ENCODE assay signal across 8 mouse cellular contexts in genomic region chr19:42035456-42036248, GRCm38 (mm10). TPM values are rescaled to one million over a fixed set of nuclear protein-coding genes. Genes with fewer than 3 reads are reported as not detected.
A peak's percentile ranks its signal among the peaks of the same experiment; 100 is the strongest.
DNase-seq lines count a peak whose midpoint lies in the region; ATAC-seq and TF ChIP-seq lines count a peak whose summit lies in the region.

TSS of gene Ankrd2 (plus strand) at chr19:42036000.

- no peak within 1 kb of the TSS; the same call in 1 of the 2 replicates for H3K27ac ChIP-seq in embryonic facial prominence, embryonic 14.5 days (replicated peaks; ENCODE audit: low read depth, low read length)
- 0 out of 2 replicates have a peak within 1 kb of the TSS, but pooled peaks have one; percentile 42 for H3K27ac ChIP-seq in heart, embryonic 10.5 days
- 0 out of 2 replicates have a peak within 1 kb of the TSS, but pooled peaks have one; percentile 20 for H3K27ac ChIP-seq in kidney, embryonic 16.5 days (ENCODE audit: low read length)

- no peak within 1 kb of the TSS for H3K4me3 ChIP-seq in embryonic facial prominence, embryonic 14.5 days (ENCODE audit: low read depth, low read length)
- H3K4me3 ChIP-seq in heart, embryonic 10.5 days: no peak within 1 kb of the TSS
- H3K4me3 ChIP-seq in kidney, embryonic 16.5 days (ENCODE audit: low read length): no peak within 1 kb of the TSS
- no peak within 1 kb of the TSS for H3K4me3 ChIP-seq in myocyte

- WGBS in embryonic facial prominence, embryonic 14.5 days: 62% methylated on average over 19 of the region's 19 CpGs
- WGBS in heart, embryonic 10.5 days: 64% methylated on average over 19 of the region's 19 CpGs
- WGBS in kidney, embryonic 16.5 days: 60% methylated on average over 19 of the region's 19 CpGs

- H3K9ac ChIP-seq in embryonic facial prominence, embryonic 14.5 days (ENCODE audit: low read depth, low read length): no peak within 1 kb of the TSS
- no peak within 1 kb of the TSS for H3K9ac ChIP-seq in kidney, embryonic 16.5 days (replicated peaks; ENCODE audit: low read length)

- peaks cover 12% of the 10 kb centered on the region; the same call in 1 of the 2 replicates for H3K36me3 ChIP-seq in embryonic facial prominence, embryonic 14.5 days (ENCODE audit: control insufficient read depth, insufficient read depth, low read length)
- H3K36me3 ChIP-seq in heart, embryonic 10.5 days: peaks cover 18% of the 10 kb centered on the region
- H3K36me3 ChIP-seq in kidney, embryonic 16.5 days (ENCODE audit: insufficient read depth, low read length): 0 out of 2 replicates have a peak, but pooled peaks cover 9% of the 10 kb centered on the region
- peaks cover 15% of the 10 kb centered on the region for H3K36me3 ChIP-seq in myocyte (ENCODE audit: control insufficient read depth, insufficient read depth)

- peaks cover 7% of the 10 kb centered on the region for H3K79me2 ChIP-seq in myocyte (ENCODE audit: control insufficient read depth, insufficient read depth)

- peak; percentile 74 for ATAC-seq in embryonic facial prominence, embryonic 14.5 days (ENCODE audit: low read depth)
- ATAC-seq in kidney, embryonic 16.5 days (ENCODE audit: low FRiP score, low TSS enrichment): peak; percentile 84

- H3K4me2 ChIP-seq in embryonic facial prominence, embryonic 14.5 days (ENCODE audit: low read depth, low read length): no peak within 1 kb of the TSS
- H3K4me2 ChIP-seq in kidney, embryonic 16.5 days (replicated peaks; ENCODE audit: low read depth, low read length): no peak within 1 kb of the TSS
- no peak within 1 kb of the TSS for H3K4me2 ChIP-seq in myocyte (ENCODE audit: low read depth)

- 0 out of 2 replicates have a peak, but pooled peaks cover 7% of the 10 kb centered on the region for H3K27me3 ChIP-seq in embryonic facial prominence, embryonic 14.5 days (replicated peaks; ENCODE audit: control insufficient read depth, insufficient read depth, low read length)
- peaks cover 15% of the 10 kb centered on the region for H3K27me3 ChIP-seq in heart, embryonic 10.5 days (ENCODE audit: insufficient read depth, poor library complexity, severe bottlenecking)
- H3K27me3 ChIP-seq in kidney, embryonic 16.5 days (ENCODE audit: insufficient read depth, low read length): no peaks in the 10 kb centered on the region
- no peaks in the 10 kb centered on the region for H3K27me3 ChIP-seq in myocyte (ENCODE audit: control insufficient read depth, insufficient read depth, insufficient read length)

- peak; percentile 94 for DNase-seq in 416B (ENCODE audit: low read depth)
- peak; percentile 39 to 76 for DNase-seq in adrenal gland, postnatal 4 days (ENCODE audit: low spot score in 2 of 2)
- DNase-seq in embryonic facial prominence, embryonic 14.5 days (ENCODE audit: low spot score): peak; percentile 88
- peak; percentile 84 for DNase-seq in heart, embryonic 10.5 days (ENCODE audit: low spot score)
- DNase-seq in liver: peak; percentile 76
- DNase-seq in spleen, postnatal 4 days (ENCODE audit: low spot score in 2 of 2): peak; percentile 74 to 86

- peaks cover 10% of the 10 kb centered on the region for H3K4me1 ChIP-seq in embryonic facial prominence, embryonic 14.5 days (ENCODE audit: control insufficient read depth, insufficient read depth, low read length)
- peaks cover 30% of the 10 kb centered on the region for H3K4me1 ChIP-seq in heart, embryonic 10.5 days
- H3K4me1 ChIP-seq in kidney, embryonic 16.5 days (ENCODE audit: insufficient read depth, low read length): 0 out of 2 replicates have a peak, but pooled peaks cover 7% of the 10 kb centered on the region

- no peak within 1 kb of the TSS for H3ac ChIP-seq in myocyte (ENCODE audit: control insufficient read depth, insufficient read length)

- H3K9me3 ChIP-seq in embryonic facial prominence, embryonic 14.5 days (ENCODE audit: control insufficient read depth, low read length): no peaks in the 10 kb centered on the region
- H3K9me3 ChIP-seq in heart, embryonic 10.5 days: no peaks in the 10 kb centered on the region
- H3K9me3 ChIP-seq in kidney, embryonic 16.5 days (ENCODE audit: low read length): no peaks in the 10 kb centered on the region

- no peak for TF ChIP-seq POLR2A in myocyte (IDR thresholded peaks at IDR 0.05; ENCODE audit: insufficient read length, low read depth)

TF ChIP-seq in myocyte, 11 proteins besides CTCF, POLR2A, EP300 and RAD21:
- TF ChIP-seq TCF12 (IDR thresholded peaks at IDR 0.05; ENCODE audit: insufficient read depth, poor library complexity, severe bottlenecking) (peak; percentile 1), MYOG (IDR thresholded peaks at IDR 0.05; ENCODE audit: control insufficient read depth in 1 of 3, insufficient read depth in 1 of 3, insufficient read length in 2 of 3, low read depth in 2 of 3) (peak; percentile 63 to 97 (median 74)), MYOD1 (IDR thresholded peaks at IDR 0.05; ENCODE audit: control insufficient read depth in 1 of 3, insufficient read length in 2 of 3, low read depth in 2 of 3) (peak in 2 of 3 experiments; percentile 70 to 82), TCF3 (IDR thresholded peaks at IDR 0.05; ENCODE audit: insufficient read length, low read depth) (peak; percentile 52), REST (IDR thresholded peaks at IDR 0.05; ENCODE audit: insufficient read depth, insufficient read length) (no peak)

RNA-seq across cellular contexts. Expression of gene Ankrd2, which starts in this region (rescaled TPM):
- 1 to 10 TPM in 1 of 2 experiments, under 1 TPM in 1; 0.36 to 2.8 TPM for total RNA-seq in adrenal gland, postnatal 4 days (2021)
- 6.6 and 7.8 TPM in 2 replicates for polyA plus RNA-seq in embryonic facial prominence, embryonic 14.5 days (2014; fragmentation: Nextera tagmentation; extraction: Ambion mirVana)
- not detected in 2 replicates for polyA plus RNA-seq in heart, embryonic 10.5 days (2016; fragmentation: Nextera tagmentation; extraction: Ambion mirVana)
- polyA plus RNA-seq in kidney, embryonic 16.5 days (2015; fragmentation: Nextera tagmentation; extraction: Ambion mirVana): not detected in 2 replicates
- polyA plus RNA-seq in myocyte (2012; fragmentation: generic; extraction: Trizol): 110 TPM

Comparison
In these comparisons a context has a peak if more than half of its experiments do, and no peak if none do; other contexts are left out.
1. RNA of gene Ankrd2 (polyA plus RNA-seq): 110 TPM in myocyte (single experiment); 6.6 to 7.8 TPM in embryonic facial prominence, embryonic 14.5 days, not detected in kidney, embryonic 16.5 days and not detected in heart, embryonic 10.5 days; every median in the first group is over 10 times any median in the second.
2. Peak in DNase-seq and H3K27ac ChIP-seq in heart, embryonic 10.5 days; RNA of the gene not detected or under 1 TPM.
3. Peak in ATAC-seq and H3K27ac ChIP-seq in kidney, embryonic 16.5 days; RNA of the gene not detected or under 1 TPM.
4. Peak in every context shown above with its lines, with median percentiles within 50 percentile points of each other: DNase-seq.